Mouse (Mus musculus) G1E (cell line): ENCODE data around the gene Runx1.

ENCODE experiments used
- CTCF ChIP-seq: IDR thresholded peaks from 2 replicates; pipeline ENCODE4 v1.5.1; 2012; ENCODE audit warnings: low read depth, low read length, inconsistent platforms, mixed read lengths
- TAL1 ChIP-seq: conservative IDR thresholded peaks from 2 replicates; pipeline ENCODE4 v1.6.1; 2012; ENCODE audit warnings: low read depth, low read length, inconsistent platforms, mixed read lengths

- TF ChIP-seq CTCF (no peak), TAL1 (no peak)
Observed at GRCm38 (mm10) chr16:92674121-92674816, 151.7 kb downstream of the Runx1 start.
